Mouse (Mus musculus): ENCODE results near the gene Hivep3. TPM values are rescaled to one million over a fixed set of nuclear protein-coding genes. Genes with fewer than 3 reads are reported as not detected.

Hivep3 gene
- polyA plus RNA-seq, 1 experiment: 40.0 TPM

DNA sequence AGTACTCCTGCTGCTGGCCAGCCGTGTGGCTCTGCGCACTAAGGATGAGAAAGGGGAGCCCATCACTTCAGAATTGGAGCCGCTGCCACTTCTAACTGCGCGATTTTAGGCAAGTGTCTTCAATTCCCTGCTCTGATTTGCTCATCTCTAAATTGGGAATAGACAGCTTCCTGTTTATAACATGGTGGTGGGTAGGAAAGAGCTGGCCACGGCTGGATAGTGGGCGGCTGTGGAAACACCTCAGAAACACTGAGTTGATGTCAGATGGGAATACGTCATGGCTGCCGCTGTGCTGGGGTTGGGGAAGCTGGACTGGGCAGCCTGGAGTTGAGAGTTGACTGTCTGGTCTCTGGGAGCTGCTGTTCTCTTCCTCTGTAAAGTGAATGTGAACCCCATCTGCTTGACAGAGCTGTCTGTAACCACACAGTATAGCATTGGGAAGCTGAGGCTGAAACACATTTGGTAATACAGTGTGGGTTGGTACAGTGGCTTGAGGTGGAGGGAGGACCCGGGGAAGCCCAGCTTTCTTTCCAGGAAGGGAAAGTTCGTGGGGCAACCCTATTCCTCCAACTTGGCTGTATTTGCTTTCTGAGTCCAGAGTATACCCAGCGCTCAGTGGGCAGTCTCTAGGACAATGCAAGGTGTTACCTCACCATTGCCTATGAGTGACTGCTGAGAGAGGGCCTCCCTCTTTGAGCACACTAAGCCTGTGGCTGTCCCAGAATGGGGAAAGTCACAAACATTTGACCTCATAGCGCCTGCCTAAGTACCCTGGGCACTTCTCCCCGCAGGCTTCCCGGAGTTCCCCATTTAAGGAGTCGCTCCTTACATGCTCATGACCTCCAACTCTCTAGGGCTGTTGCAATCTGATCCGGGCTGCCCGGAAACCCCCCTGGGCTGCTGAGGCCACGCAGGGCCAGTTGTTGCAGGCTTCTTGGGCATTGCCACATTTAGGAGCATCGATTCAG lies 232.8 kb downstream of the Hivep3 start:
- Histone ChIP-seq H3K4me1 (replicated peaks; ENCODE audit: control insufficient read depth, insufficient read depth, low read length) (peaks cover 46% of the 10 kb centered on the region), H3K4me3 (ENCODE audit: control insufficient read depth, insufficient read depth, low read length) (no peak overlapping the region), H3K27ac (ENCODE audit: control insufficient read depth, insufficient read depth, low read length) (no peak overlapping the region), H3K27me3 (ENCODE audit: control insufficient read depth, insufficient read depth, low read length) (no peaks in the 10 kb centered on the region), H3K36me3 (ENCODE audit: control insufficient read depth, insufficient read depth, low read length) (no peaks in the 10 kb centered on the region)
- TF ChIP-seq CTCF (IDR thresholded peaks at IDR 0.05; ENCODE audit: borderline replicate concordance, control insufficient read depth, extremely low read depth, insufficient read depth, low read length, poor library complexity) (no peak), POLR2A (IDR thresholded peaks at IDR 0.05; ENCODE audit: control insufficient read depth, extremely low read depth, insufficient read depth, low read length, poor library complexity) (no peak)
- WGBS: 79% methylated on average over 20 of the region's 20 CpGs
- no peak for DNase-seq

DNA sequence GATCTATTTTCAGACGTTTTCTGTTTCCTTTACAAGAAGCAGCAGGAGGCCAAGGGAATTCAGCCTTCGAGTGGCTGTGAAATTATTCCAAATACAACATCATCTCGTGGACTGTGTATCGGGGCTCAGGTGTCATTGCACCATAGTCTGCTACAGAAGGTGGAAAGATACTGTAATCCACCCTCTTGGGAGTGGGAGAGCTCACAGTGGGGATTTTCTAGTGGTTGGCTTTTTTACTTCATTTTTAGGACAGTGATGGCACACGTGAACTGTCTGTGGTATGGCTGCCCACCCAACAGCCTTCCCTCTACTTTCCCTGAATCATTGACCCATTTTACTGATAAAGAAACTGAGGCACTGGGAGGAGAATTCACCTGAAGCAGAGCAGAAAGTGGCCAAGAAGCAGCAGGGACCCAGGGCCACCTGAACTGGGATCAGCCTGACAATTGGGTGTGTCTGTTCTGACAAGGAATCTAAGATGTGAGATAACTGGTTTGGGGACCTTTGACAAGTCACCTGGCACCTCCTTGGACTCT lies 233.6 kb downstream of the Hivep3 start:
- Histone ChIP-seq H3K4me1 (replicated peaks; ENCODE audit: control insufficient read depth, insufficient read depth, low read length) (peaks cover 40% of the 10 kb centered on the region), H3K36me3 (ENCODE audit: control insufficient read depth, insufficient read depth, low read length) (no peaks in the 10 kb centered on the region), H3K27me3 (ENCODE audit: control insufficient read depth, insufficient read depth, low read length) (no peaks in the 10 kb centered on the region), H3K4me3 (ENCODE audit: control insufficient read depth, insufficient read depth, low read length) (no peak overlapping the region), H3K27ac (ENCODE audit: control insufficient read depth, insufficient read depth, low read length) (no peak overlapping the region)
- no peak for TF ChIP-seq POLR2A (IDR thresholded peaks at IDR 0.05; ENCODE audit: control insufficient read depth, extremely low read depth, insufficient read depth, low read length, poor library complexity)
- TF ChIP-seq CTCF (IDR thresholded peaks at IDR 0.05; ENCODE audit: borderline replicate concordance, control insufficient read depth, extremely low read depth, insufficient read depth, low read length, poor library complexity): no peak
- WGBS: 85% methylated on average over 5 of the region's 5 CpGs
- no peak for DNase-seq

DNA sequence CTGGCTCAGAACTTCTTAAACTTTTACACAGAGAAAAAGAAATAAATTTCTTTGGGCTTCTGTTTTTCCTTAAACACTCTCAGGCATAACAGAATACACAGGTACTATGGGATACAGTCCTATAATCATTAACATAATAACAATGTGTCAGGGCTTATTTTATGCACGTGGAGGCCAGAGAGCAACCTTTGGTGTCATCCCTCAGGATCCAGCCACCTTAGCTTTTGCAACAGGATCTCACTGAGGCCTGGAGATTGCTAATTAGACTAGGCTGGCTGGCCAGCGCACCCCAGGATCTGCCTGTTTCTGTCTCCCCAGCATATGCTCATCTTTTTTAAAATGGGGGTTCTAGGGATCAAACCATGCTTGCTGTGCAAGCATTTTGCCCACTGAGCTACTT lies 234.1 kb downstream of the Hivep3 start:
- DNase-seq: no peak
- Histone ChIP-seq H3K27me3 (ENCODE audit: control insufficient read depth, insufficient read depth, low read length) (no peaks in the 10 kb centered on the region), H3K4me3 (ENCODE audit: control insufficient read depth, insufficient read depth, low read length) (no peak overlapping the region), H3K4me1 (replicated peaks; ENCODE audit: control insufficient read depth, insufficient read depth, low read length) (peaks cover 35% of the 10 kb centered on the region), H3K27ac (ENCODE audit: control insufficient read depth, insufficient read depth, low read length) (no peak overlapping the region), H3K36me3 (ENCODE audit: control insufficient read depth, insufficient read depth, low read length) (no peaks in the 10 kb centered on the region)
- TF ChIP-seq CTCF (IDR thresholded peaks at IDR 0.05; ENCODE audit: borderline replicate concordance, control insufficient read depth, extremely low read depth, insufficient read depth, low read length, poor library complexity) (no peak), POLR2A (IDR thresholded peaks at IDR 0.05; ENCODE audit: control insufficient read depth, extremely low read depth, insufficient read depth, low read length, poor library complexity) (no peak)
- WGBS: 88% methylated on average over 2 of the region's 2 CpGs

DNA sequence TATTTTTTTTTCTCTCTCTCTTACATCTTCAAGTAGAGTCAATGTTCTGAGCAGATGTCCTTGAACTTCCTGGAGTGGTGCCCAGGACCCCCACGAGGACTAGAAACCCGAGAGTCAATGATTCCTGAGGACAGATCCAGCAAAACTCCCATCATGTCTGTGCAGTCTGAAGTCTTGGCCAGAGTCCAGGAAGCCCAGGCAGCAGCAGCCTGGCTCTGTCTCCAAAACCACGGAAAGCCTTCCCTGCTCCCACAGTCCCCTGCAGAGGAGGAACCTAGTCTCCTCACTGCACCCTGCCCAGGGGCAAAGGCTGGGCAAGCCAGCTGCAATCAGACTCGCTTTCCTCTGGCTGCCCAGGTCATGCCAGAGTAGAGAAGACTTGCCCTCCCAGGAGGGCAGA lies 234.5 kb downstream of the Hivep3 start:
- Histone ChIP-seq H3K36me3 (ENCODE audit: control insufficient read depth, insufficient read depth, low read length) (no peaks in the 10 kb centered on the region), H3K4me1 (replicated peaks; ENCODE audit: control insufficient read depth, insufficient read depth, low read length) (peaks cover 32% of the 10 kb centered on the region), H3K27ac (ENCODE audit: control insufficient read depth, insufficient read depth, low read length) (no peak overlapping the region), H3K4me3 (ENCODE audit: control insufficient read depth, insufficient read depth, low read length) (no peak overlapping the region), H3K27me3 (ENCODE audit: control insufficient read depth, insufficient read depth, low read length) (no peaks in the 10 kb centered on the region)
- no peak for TF ChIP-seq POLR2A (IDR thresholded peaks at IDR 0.05; ENCODE audit: control insufficient read depth, extremely low read depth, insufficient read depth, low read length, poor library complexity)
- no peak for TF ChIP-seq CTCF (IDR thresholded peaks at IDR 0.05; ENCODE audit: borderline replicate concordance, control insufficient read depth, extremely low read depth, insufficient read depth, low read length, poor library complexity)
- DNase-seq: no peak
- WGBS: 38% methylated on average over 4 of the region's 4 CpGs

DNA sequence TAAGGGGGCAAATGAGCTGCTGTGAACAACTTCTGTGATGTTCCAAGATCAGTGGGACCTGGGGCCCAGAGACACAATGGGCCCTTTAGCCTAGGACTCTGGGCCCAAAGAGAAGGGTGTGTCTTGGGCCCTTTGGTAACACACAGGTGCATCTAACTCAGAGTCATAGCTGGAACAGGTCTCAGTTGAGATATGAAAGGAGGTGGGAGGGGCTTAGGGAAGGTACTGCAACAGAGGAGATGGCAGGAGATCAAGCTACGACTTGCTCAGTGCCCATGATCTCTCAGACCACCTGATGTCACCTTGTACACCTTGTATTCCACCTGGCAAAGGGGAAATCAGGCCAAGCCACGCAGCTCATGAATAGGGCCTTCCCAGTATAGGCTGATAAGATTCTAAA lies 235.3 kb downstream of the Hivep3 start:
- DNase-seq: no peak
- Histone ChIP-seq H3K4me1 (replicated peaks; ENCODE audit: control insufficient read depth, insufficient read depth, low read length) (peaks cover 26% of the 10 kb centered on the region), H3K27ac (ENCODE audit: control insufficient read depth, insufficient read depth, low read length) (no peak overlapping the region), H3K27me3 (ENCODE audit: control insufficient read depth, insufficient read depth, low read length) (no peaks in the 10 kb centered on the region), H3K4me3 (ENCODE audit: control insufficient read depth, insufficient read depth, low read length) (no peak overlapping the region), H3K36me3 (ENCODE audit: control insufficient read depth, insufficient read depth, low read length) (no peaks in the 10 kb centered on the region)
- TF ChIP-seq CTCF (IDR thresholded peaks at IDR 0.05; ENCODE audit: borderline replicate concordance, control insufficient read depth, extremely low read depth, insufficient read depth, low read length, poor library complexity) (no peak), POLR2A (IDR thresholded peaks at IDR 0.05; ENCODE audit: control insufficient read depth, extremely low read depth, insufficient read depth, low read length, poor library complexity) (no peak)
- 77% methylated on average over 2 of the region's 2 CpGs for WGBS

DNA sequence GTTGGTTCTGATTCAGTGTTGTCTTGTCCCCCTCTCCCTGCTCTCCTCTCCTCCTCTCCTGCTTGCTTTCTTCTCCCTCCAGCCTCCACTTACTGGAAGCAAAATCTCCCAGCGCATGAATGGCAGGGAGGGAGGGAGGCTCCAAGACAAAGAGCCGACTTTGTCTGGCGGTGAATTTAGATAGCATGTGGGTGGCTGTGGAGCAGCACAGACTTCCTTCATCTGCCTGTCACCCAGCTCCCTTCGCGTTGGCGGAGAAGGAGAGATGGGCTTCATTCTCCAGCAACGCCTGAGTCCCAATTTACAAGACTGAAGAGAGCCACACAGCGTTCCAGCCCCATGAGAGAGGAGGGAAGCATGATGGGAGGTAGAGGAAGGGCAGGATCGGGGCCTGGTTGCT lies 236.6 kb downstream of the Hivep3 start:
- Histone ChIP-seq H3K27ac (ENCODE audit: control insufficient read depth, insufficient read depth, low read length) (no peak overlapping the region), H3K36me3 (ENCODE audit: control insufficient read depth, insufficient read depth, low read length) (no peaks in the 10 kb centered on the region), H3K4me3 (ENCODE audit: control insufficient read depth, insufficient read depth, low read length) (no peak overlapping the region), H3K4me1 (replicated peaks; ENCODE audit: control insufficient read depth, insufficient read depth, low read length) (peaks cover 20% of the 10 kb centered on the region), H3K27me3 (ENCODE audit: control insufficient read depth, insufficient read depth, low read length) (no peaks in the 10 kb centered on the region)
- DNase-seq: no peak
- 89% methylated on average over 9 of the region's 9 CpGs for WGBS
- TF ChIP-seq CTCF (IDR thresholded peaks at IDR 0.05; ENCODE audit: borderline replicate concordance, control insufficient read depth, extremely low read depth, insufficient read depth, low read length, poor library complexity) (no peak), POLR2A (IDR thresholded peaks at IDR 0.05; ENCODE audit: control insufficient read depth, extremely low read depth, insufficient read depth, low read length, poor library complexity) (no peak)

All from thymus, adult 2 months (tissue).